Mouse (Mus musculus) hindbrain, embryonic 12.5 days (tissue): ENCODE results near the gene Snx32. TPM values are rescaled to one million over a fixed set of nuclear protein-coding genes. Genes with fewer than 3 reads are reported as not detected.

Source experiments
- ATAC-seq: fragments of 200-750 bp; cut with Nextera tagmentation; 2 replicates; pipeline ENCODE4 v1.8.0; 2017; ENCODE audit warnings: moderate TSS enrichment; ENCODE audit not compliant: low FRiP score
- H3K27ac ChIP-seq: fragments of 300-500 bp; sonication (generic); 2 replicates; pipeline ENCODE4 v1.5.1; 2016; ENCODE audit warnings: mild to moderate bottlenecking
- H3K27me3 ChIP-seq: fragments of 300-500 bp; sonication (generic); 2 replicates; pipeline ENCODE4 v1.6.1; 2016; ENCODE audit warnings: mild to moderate bottlenecking
- H3K36me3 ChIP-seq: fragments of 300-500 bp; sonication (generic); 2 replicates; pipeline ENCODE4 v1.6.1; 2016; ENCODE audit warnings: mild to moderate bottlenecking
- H3K4me1 ChIP-seq: fragments of 300-500 bp; sonication (generic); 2 replicates; pipeline ENCODE4 v1.6.1; 2016
- H3K4me2 ChIP-seq: fragments of 300-500 bp; sonication (generic); replicated peaks from 2 replicates; pipeline ENCODE4 v1.6.1; 2016; ENCODE audit warnings: mild to moderate bottlenecking
- H3K4me3 ChIP-seq: fragments of 300-500 bp; sonication (generic); 2 replicates; pipeline ENCODE4 v1.5.1; 2016; ENCODE audit warnings: mild to moderate bottlenecking
- H3K9ac ChIP-seq: fragments of 300-500 bp; sonication (generic); 2 replicates; pipeline ENCODE4 v1.6.1; 2016; ENCODE audit warnings: mild to moderate bottlenecking, moderate library complexity
- H3K9me3 ChIP-seq: fragments of 300-500 bp; sonication (generic); replicated peaks from 2 replicates; pipeline ENCODE4 v1.6.1; 2016; ENCODE audit warnings: mild to moderate bottlenecking
- WGBS: fragments of 180-500 bp; shearing (Covaris S2); methylation state at CpG from one replicate; pipeline ENCODE4 v1.1.7; 2016; 5-methylcytosine and 5-hydroxymethylcytosine counted together
- polyA plus RNA-seq: library from polyadenylated mRNA; unstranded; fragments of >200 nt; fragmentation: Nextera tagmentation; extraction: Ambion mirVana; gene quantifications from 2 replicates; pipeline ENCODE4 v1.2.1, GENCODE M21; 2016

Gene Snx32
- polyA plus RNA-seq, 1 experiment from 2014 or later, result 38.3 TPM

DNA sequence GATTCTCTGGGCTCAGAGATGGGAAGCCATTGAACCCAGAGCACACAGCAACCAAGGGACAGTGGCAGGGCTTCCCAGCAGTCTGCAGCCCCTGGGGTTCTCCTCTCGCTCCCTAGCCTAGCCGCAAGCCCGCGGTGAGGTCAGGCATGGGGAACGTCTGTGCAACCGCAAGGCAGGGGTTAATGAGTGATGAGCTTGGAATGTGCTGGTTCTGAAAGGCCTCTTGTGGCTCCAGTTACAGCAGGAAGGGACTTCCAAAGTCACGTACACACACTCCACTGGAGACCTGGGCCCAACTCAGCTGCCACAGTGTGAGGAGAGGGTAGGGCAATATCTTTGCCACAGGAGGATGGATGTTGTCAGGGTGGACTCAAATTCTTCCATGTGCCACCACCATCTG, 65.4 kb downstream of the Snx32 start:
- ATAC-seq, result no peak
- Histone ChIP-seq H3K4me1 (peaks cover 18% of the 10 kb centered on the region), H3K4me2 (no peak overlapping the region), H3K9me3 (peaks cover 9% of the 10 kb centered on the region), H3K36me3 (no peaks in the 10 kb centered on the region), H3K27ac (no peak overlapping the region), H3K27me3 (peaks cover 62% of the 10 kb centered on the region), H3K9ac (no peak overlapping the region), H3K4me3 (no peak overlapping the region)
- WGBS, result 38% methylated on average over 7 of the region's 7 CpGs

DNA sequence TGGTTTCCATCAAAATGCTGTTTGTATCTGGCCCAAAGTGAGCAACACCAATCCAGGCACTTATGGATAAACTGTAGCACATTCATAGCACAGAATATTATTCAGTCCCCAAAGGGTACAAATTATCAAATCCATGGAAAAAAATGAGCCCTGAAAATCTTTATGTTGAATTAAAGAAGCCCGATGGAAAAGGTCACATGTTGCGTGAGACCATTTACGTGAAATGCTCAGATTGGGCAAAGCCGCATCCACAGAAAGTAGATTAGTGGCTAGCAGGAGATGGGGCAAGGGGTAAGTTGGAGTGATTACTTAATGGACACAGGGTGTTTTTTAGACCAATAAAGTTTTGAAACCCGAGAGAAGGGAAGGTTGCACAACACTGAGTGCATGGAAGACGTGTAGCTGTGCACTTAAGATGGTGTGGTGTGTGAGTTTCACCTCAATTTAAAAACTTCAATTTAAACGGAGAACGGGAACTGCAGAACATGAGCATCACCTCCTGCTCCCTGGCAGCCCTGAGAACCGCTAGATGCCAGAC, 65.9 kb downstream of the Snx32 start:
- peaks cover 9% of the 10 kb centered on the region for H3K9me3 ChIP-seq
- peaks cover 57% of the 10 kb centered on the region for H3K27me3 ChIP-seq
- 69% methylated on average over 9 of the region's 9 CpGs for WGBS
- no peak overlapping the region for H3K4me2 ChIP-seq
- peaks cover 18% of the 10 kb centered on the region for H3K4me1 ChIP-seq
- ATAC-seq, result no peak
- H3K9ac ChIP-seq, result no peak overlapping the region
- H3K36me3 ChIP-seq, result no peaks in the 10 kb centered on the region
- H3K27ac ChIP-seq, result no peak overlapping the region
- no peak overlapping the region for H3K4me3 ChIP-seq

Other genes with a start within 250 kb of the Snx32 start
- gene Pacs1, start 237.4 kb downstream of the Snx32 start, polyA plus RNA-seq, result 36.6 and 38.8 TPM in 2 replicates
- gene Sf3b2, start 215.1 kb downstream of the Snx32 start, polyA plus RNA-seq, result 363 and 385 TPM in 2 replicates
- gene Gal3st3, start 212.2 kb downstream of the Snx32 start, polyA plus RNA-seq, result 22.6 and 27.6 TPM in 2 replicates
- not detected in 2 replicates for gene Catsper1, start 174.8 kb downstream of the Snx32 start, polyA plus RNA-seq
- 3.0 and 3.6 TPM in 2 replicates for gene Cst6, start 161.0 kb downstream of the Snx32 start, polyA plus RNA-seq
- gene Eif1ad, start 143.8 kb downstream of the Snx32 start, polyA plus RNA-seq, result 61.2 and 67.0 TPM in 2 replicates
- 309 and 324 TPM in 2 replicates for gene Banf1, start 143.4 kb downstream of the Snx32 start, polyA plus RNA-seq
- gene Sart1, start 121.8 kb downstream of the Snx32 start, polyA plus RNA-seq, result 106 and 111 TPM in 2 replicates
- gene Tsga10ip, start 108.0 kb downstream of the Snx32 start, polyA plus RNA-seq, result 0.86 and 0.98 TPM in 2 replicates
- 276 and 280 TPM in 2 replicates for gene Drap1, start 85.6 kb downstream of the Snx32 start, polyA plus RNA-seq
- gene AI837181, start 85.4 kb downstream of the Snx32 start, polyA plus RNA-seq, result 59.0 and 59.6 TPM in 2 replicates
- not detected in 2 replicates for gene Fosl1, start 63.0 kb downstream of the Snx32 start, polyA plus RNA-seq
- gene Ccdc85b, start 52.6 kb downstream of the Snx32 start, polyA plus RNA-seq, result 10.7 and 11.0 TPM in 2 replicates
- 133 and 144 TPM in 2 replicates for gene Fibp, start 49.9 kb downstream of the Snx32 start, polyA plus RNA-seq
- 3.7 and 4.3 TPM in 2 replicates for gene Ctsw, start 42.0 kb downstream of the Snx32 start, polyA plus RNA-seq
- 75.3 and 81.0 TPM in 2 replicates for gene Efemp2, start 36.6 kb downstream of the Snx32 start, polyA plus RNA-seq
- gene Mus81, start 22.1 kb downstream of the Snx32 start, polyA plus RNA-seq, result 43.3 and 45.4 TPM in 2 replicates
- 3,169 and 3,299 TPM in 2 replicates for gene Cfl1, start 20.1 kb downstream of the Snx32 start, polyA plus RNA-seq
- 0.23 and 0.56 TPM in 2 replicates for gene 1700020D05Rik, start 6.8 kb downstream of the Snx32 start, polyA plus RNA-seq
- gene Ovol1, start 50.1 kb upstream of the Snx32 start, polyA plus RNA-seq, result 0.18 and 0.19 TPM in 2 replicates
- gene Ap5b1, start 57.5 kb upstream of the Snx32 start, polyA plus RNA-seq, result 2.6 and 3.2 TPM in 2 replicates
- gene Rnaseh2c, start 91.3 kb upstream of the Snx32 start, polyA plus RNA-seq, result 114 and 126 TPM in 2 replicates
- gene Kat5, start 99.7 kb upstream of the Snx32 start, polyA plus RNA-seq, result 73.2 and 76.5 TPM in 2 replicates
- 38.4 and 41.5 TPM in 2 replicates for gene Rela, start 126.9 kb upstream of the Snx32 start, polyA plus RNA-seq
- gene Sipa1, start 153.2 kb upstream of the Snx32 start, polyA plus RNA-seq, result 22.4 and 25.4 TPM in 2 replicates
- 21.5 and 23.3 TPM in 2 replicates for gene Map3k11, start 178.2 kb upstream of the Snx32 start, polyA plus RNA-seq
- 34.6 and 35.0 TPM in 2 replicates for gene Pcnx3, start 178.4 kb upstream of the Snx32 start, polyA plus RNA-seq
- gene Kcnk7, start 193.8 kb upstream of the Snx32 start, polyA plus RNA-seq, result not detected in 2 replicates
- 10.8 and 12.1 TPM in 2 replicates for gene Ehbp1l1, start 215.8 kb upstream of the Snx32 start, polyA plus RNA-seq
- gene Fam89b, start 219.1 kb upstream of the Snx32 start, polyA plus RNA-seq, result 174 and 177 TPM in 2 replicates
- 13.8 and 16.6 TPM in 2 replicates for gene Ltbp3, start 230.4 kb upstream of the Snx32 start, polyA plus RNA-seq